Mouse (Mus musculus) urinary bladder, postnatal 36 days (tissue): ENCODE results near the gene Scrn1.

Source experiments
- DNase-seq, 2 experiments: peaks; one replicate each; pipeline ENCODE4 v3.0.0; 2022; ENCODE audit warnings: low spot score in 2 of 2, mixed read lengths in 1 of 2

Scrn1 gene

GRCm38 (mm10) chr6:54566546-54566919 lies 244 bp upstream of the Scrn1 start:
- DNase-seq = no peak

GRCm38 (mm10) chr6:54565012-54565411 lies 1.3 kb downstream of the Scrn1 start:
- DNase-seq = no peak

- DNase-seq = no peak
These were observed 1.7 kb downstream of the Scrn1 start for GRCm38 (mm10) chr6:54564506-54564991.

GRCm38 (mm10) chr6:54563561-54563960 lies 2.7 kb downstream of the Scrn1 start:
- no peak for DNase-seq

- DNase-seq = no peak
These were observed 4.1 kb downstream of the Scrn1 start for GRCm38 (mm10) chr6:54562018-54562809.

- DNase-seq = no peak
These were observed 7.8 kb downstream of the Scrn1 start for GRCm38 (mm10) chr6:54558466-54558865.

GRCm38 (mm10) chr6:54557671-54558070 lies 8.6 kb downstream of the Scrn1 start:
- no peak for DNase-seq

GRCm38 (mm10) chr6:54555816-54556215 lies 10.5 kb downstream of the Scrn1 start:
- DNase-seq = no peak

- no peak for DNase-seq
These were observed 11.8 kb downstream of the Scrn1 start for GRCm38 (mm10) chr6:54554341-54555110.

GRCm38 (mm10) chr6:54553632-54554031 lies 12.7 kb downstream of the Scrn1 start:
- no peak for DNase-seq

- no peak for DNase-seq
These were observed 13.4 kb downstream of the Scrn1 start for GRCm38 (mm10) chr6:54552721-54553413.

- DNase-seq = no peak
These were observed 15.4 kb downstream of the Scrn1 start for GRCm38 (mm10) chr6:54550801-54551323.

GRCm38 (mm10) chr6:54549311-54549710 lies 17.0 kb downstream of the Scrn1 start:
- no peak for DNase-seq

GRCm38 (mm10) chr6:54548314-54549019 lies 17.8 kb downstream of the Scrn1 start:
- no peak for DNase-seq

GRCm38 (mm10) chr6:54543646-54544045 lies 22.6 kb downstream of the Scrn1 start:
- no peak for DNase-seq

- DNase-seq = no peak
These were observed 23.5 kb downstream of the Scrn1 start for GRCm38 (mm10) chr6:54542836-54543235.

GRCm38 (mm10) chr6:54540252-54540887 lies 25.9 kb downstream of the Scrn1 start:
- peak in 1 of 2 experiments; percentile 12 for DNase-seq

- no peak for DNase-seq
These were observed 26.9 kb downstream of the Scrn1 start for GRCm38 (mm10) chr6:54539396-54539795.

- DNase-seq = no peak
These were observed 27.5 kb downstream of the Scrn1 start for GRCm38 (mm10) chr6:54538773-54539173.

GRCm38 (mm10) chr6:54537053-54537452 lies 29.2 kb downstream of the Scrn1 start:
- DNase-seq = no peak

- no peak for DNase-seq
These were observed 30.8 kb downstream of the Scrn1 start for GRCm38 (mm10) chr6:54535485-54535884.
